Mouse (Mus musculus) stomach, embryonic 14.5 days (tissue): Measurements from ENCODE around the gene Ift52. TPM values are rescaled to one million over a fixed set of nuclear protein-coding genes. Genes with fewer than 3 reads are reported as not detected.

Experiments
- ATAC-seq: fragments of 200-750 bp; cut with Nextera tagmentation; 2 replicates; pipeline ENCODE4 v1.8.0; 2017; ENCODE audit warnings: low read depth, moderate TSS enrichment; ENCODE audit not compliant: insufficient number of reproducible peaks, insufficient read depth, low FRiP score
- H3K27ac ChIP-seq: fragments of 300-500 bp; sonication (generic); 2 replicates; pipeline ENCODE4 v1.5.1; 2014; ENCODE audit warnings: mild to moderate bottlenecking, low read length, moderate library complexity, mixed read lengths
- H3K27me3 ChIP-seq: fragments of 300-500 bp; sonication (generic); 2 replicates; pipeline ENCODE4 v1.6.1; 2014; ENCODE audit warnings: low read length, control low read depth, mixed read lengths; ENCODE audit not compliant: control insufficient read depth, insufficient read depth
- H3K36me3 ChIP-seq: fragments of 300-500 bp; sonication (generic); 2 replicates; pipeline ENCODE4 v1.6.1; 2014; ENCODE audit warnings: mild to moderate bottlenecking, control low read depth, low read length, moderate library complexity, mixed read lengths; ENCODE audit not compliant: control insufficient read depth, insufficient read depth
- H3K4me1 ChIP-seq: fragments of 300-500 bp; sonication (generic); 2 replicates; pipeline ENCODE4 v1.6.1; 2014; ENCODE audit warnings: low read length, control low read depth, mixed read lengths; ENCODE audit not compliant: control insufficient read depth, insufficient read depth
- H3K4me2 ChIP-seq: fragments of 300-500 bp; sonication (generic); replicated peaks from 2 replicates; pipeline ENCODE4 v1.6.1; 2014; ENCODE audit warnings: low read depth, low read length, control low read depth
- H3K4me3 ChIP-seq: fragments of 300-500 bp; sonication (generic); 2 replicates; pipeline ENCODE4 v1.5.1; 2014; ENCODE audit warnings: low read depth, low read length, control low read depth
- H3K9ac ChIP-seq: fragments of 300-500 bp; sonication (generic); replicated peaks from 2 replicates; pipeline ENCODE4 v1.6.1; 2014; ENCODE audit warnings: low read depth, mild to moderate bottlenecking, control low read depth, low read length, moderate library complexity, mixed read lengths
- H3K9me3 ChIP-seq: fragments of 300-500 bp; sonication (generic); 2 replicates; pipeline ENCODE4 v1.6.1; 2016; ENCODE audit warnings: low read depth, low read length, control low read depth; ENCODE audit not compliant: control insufficient read depth
- WGBS: fragments of 180-500 bp; shearing (Covaris S2); extraction: QIAGEN DNeasy Blood & Tissue Kit; methylation state at CpG from one replicate; pipeline ENCODE4 v1.1.7; 2014; 5-methylcytosine and 5-hydroxymethylcytosine counted together
- polyA plus RNA-seq: library from polyadenylated mRNA; unstranded; fragments of >200 nt; fragmentation: Nextera tagmentation; extraction: Ambion mirVana; gene quantifications from 2 replicates; pipeline ENCODE4 v1.2.1, GENCODE M21; 2014

Ift52 gene
- polyA plus RNA-seq, 1 experiment from 2014 or later: 50.7 TPM

DNA sequence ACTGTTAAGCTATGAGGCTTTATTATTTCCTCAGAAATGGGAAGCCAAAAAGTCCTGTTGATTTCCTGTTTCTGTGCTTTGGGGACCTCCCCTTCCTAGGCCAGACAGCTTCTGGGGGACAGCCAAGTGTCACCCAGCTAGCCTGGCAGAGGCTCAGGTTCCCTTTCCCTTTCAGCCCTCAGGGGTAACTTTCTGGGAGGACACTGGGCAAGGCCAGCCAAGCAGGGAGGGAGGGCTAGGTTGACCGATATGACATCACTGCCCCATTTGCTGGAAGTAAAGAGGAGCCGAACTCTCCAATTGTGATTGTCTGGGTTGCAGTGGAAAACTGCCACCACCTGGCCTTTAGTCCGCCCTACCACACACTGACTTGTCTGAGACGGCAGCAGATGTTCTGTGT, 41.2 kb upstream of the Ift52 start:
- Histone ChIP-seq H3K9ac (no peak overlapping the region), H3K9me3 (no peaks in the 10 kb centered on the region), H3K27ac (no peak overlapping the region), H3K4me2 (no peak overlapping the region), H3K36me3 (no peaks in the 10 kb centered on the region), H3K4me3 (no peak overlapping the region), H3K4me1 (peaks cover 8% of the 10 kb centered on the region; the same call in 1 of the 2 replicates), H3K27me3 (no peaks in the 10 kb centered on the region)
- ATAC-seq: no peak
- 62% methylated on average over 4 of the region's 4 CpGs for WGBS

DNA sequence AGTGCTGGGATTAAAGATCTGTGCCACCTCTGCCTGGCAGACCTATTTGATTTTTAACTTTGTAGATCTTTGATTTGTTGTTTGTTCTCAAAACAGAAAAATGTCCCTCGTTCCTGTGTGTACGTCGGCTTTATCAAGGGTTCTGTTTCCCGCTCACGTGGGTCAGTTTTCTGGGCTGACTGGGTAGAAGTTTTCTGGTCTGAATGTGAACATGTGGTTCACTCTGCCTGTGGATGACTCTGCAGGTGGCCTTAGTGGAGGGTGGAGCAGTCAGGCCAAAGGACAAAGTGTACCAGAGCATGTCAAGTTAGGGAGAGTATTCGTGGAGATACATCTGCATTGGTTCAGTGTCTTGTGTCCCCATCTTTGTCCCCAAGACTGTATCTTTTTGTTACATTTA, 32.8 kb upstream of the Ift52 start:
- Histone ChIP-seq H3K9ac (no peak overlapping the region), H3K9me3 (no peaks in the 10 kb centered on the region), H3K4me3 (no peak overlapping the region), H3K4me2 (no peak overlapping the region), H3K4me1 (no peaks in the 10 kb centered on the region), H3K27me3 (no peaks in the 10 kb centered on the region), H3K27ac (no peak overlapping the region), H3K36me3 (no peaks in the 10 kb centered on the region)
- ATAC-seq: no peak
- 80% methylated on average over 6 of the region's 6 CpGs for WGBS

DNA sequence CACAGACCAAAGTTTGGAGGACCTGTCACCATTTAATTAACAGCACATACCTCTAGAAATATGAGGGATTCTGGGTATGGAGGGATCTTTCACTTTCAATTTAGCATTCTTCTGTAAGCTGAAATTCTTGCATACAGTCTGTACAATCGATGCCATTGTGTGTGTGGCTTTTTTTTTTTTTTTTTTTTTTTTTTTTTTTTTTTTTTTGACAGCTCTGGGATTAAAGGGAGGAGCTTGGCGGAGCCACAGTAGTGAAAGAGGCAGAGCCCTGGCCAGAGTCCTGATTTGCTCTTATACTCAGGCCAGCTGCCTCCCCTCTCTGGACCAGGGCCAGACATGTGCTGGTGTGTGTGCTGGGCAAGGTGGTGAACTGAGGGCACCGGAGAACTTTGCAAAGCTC, 31.2 kb upstream of the Ift52 start:
- Histone ChIP-seq H3K4me1 (no peaks in the 10 kb centered on the region), H3K36me3 (no peaks in the 10 kb centered on the region), H3K9ac (no peak overlapping the region), H3K27ac (no peak overlapping the region), H3K4me3 (no peak overlapping the region), H3K27me3 (no peaks in the 10 kb centered on the region), H3K9me3 (no peaks in the 10 kb centered on the region), H3K4me2 (no peak overlapping the region)
- 60% methylated on average over 3 of the region's 3 CpGs for WGBS
- ATAC-seq: no peak

DNA sequence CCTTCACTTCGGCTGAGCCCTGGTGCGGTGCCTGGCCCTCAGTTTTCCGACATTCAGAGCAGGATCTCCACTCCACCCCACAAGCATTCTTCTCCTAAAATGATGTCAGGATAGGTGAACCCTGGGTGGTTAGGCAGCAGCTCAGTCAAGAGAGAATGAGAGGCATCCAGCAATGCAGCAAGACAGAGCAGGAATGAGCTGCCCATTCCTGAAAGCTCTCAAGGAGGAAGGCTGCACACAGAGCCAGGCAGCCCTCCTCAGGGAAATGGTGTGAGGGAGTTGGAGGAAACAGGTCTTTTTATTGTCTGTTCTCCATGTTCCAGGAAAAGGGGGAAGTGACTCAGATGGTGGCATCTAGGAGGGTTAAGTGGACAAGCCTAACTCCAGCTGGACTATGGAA, 30.4 kb upstream of the Ift52 start:
- no peaks in the 10 kb centered on the region for H3K27me3 ChIP-seq
- H3K27ac ChIP-seq: no peak overlapping the region
- no peak overlapping the region for H3K4me2 ChIP-seq
- no peaks in the 10 kb centered on the region for H3K36me3 ChIP-seq
- no peak overlapping the region for H3K4me3 ChIP-seq
- H3K4me1 ChIP-seq: no peaks in the 10 kb centered on the region
- H3K9me3 ChIP-seq: no peaks in the 10 kb centered on the region
- ATAC-seq: no peak
- H3K9ac ChIP-seq: no peak overlapping the region
- 55% methylated on average over 3 of the region's 3 CpGs for WGBS

DNA sequence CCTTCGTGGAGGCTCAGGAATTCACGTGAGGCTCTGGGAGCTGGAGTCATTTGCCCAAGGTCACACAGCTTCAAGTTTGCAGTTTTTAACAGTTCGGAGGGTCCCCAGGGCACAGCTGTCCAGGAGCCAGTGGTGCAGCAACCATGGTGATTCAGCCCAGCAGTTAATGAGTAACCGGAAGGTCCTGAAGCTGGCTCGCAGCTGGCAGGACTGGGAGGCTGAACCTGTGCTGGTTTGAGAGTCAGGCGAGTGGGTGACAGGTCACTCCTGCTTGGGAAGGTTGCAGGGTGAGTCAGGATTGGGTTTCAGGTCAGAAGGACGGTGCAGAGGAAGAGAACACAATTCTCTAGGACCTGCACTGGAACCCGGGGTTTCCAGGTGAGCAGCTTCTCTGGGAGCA, 29.9 kb upstream of the Ift52 start, which contains the start of gene Sgk2:
Sgk2 (plus strand) TSS at position 113 of the 400 bp plus-strand sequence.
- no peak within 1 kb of the TSS for H3K4me2 ChIP-seq
- H3K4me1 ChIP-seq: no peaks in the 10 kb centered on the region
- ATAC-seq: peak; percentile 77; the same call in 1 of the 2 replicates
- H3K27ac ChIP-seq: no peak within 1 kb of the TSS
- H3K4me3 ChIP-seq: no peak within 1 kb of the TSS
- H3K36me3 ChIP-seq: no peaks in the 10 kb centered on the region
- no peaks in the 10 kb centered on the region for H3K27me3 ChIP-seq
- H3K9me3 ChIP-seq: no peaks in the 10 kb centered on the region
- 45% methylated on average over 8 of the region's 8 CpGs for WGBS
- no peak within 1 kb of the TSS for H3K9ac ChIP-seq

DNA sequence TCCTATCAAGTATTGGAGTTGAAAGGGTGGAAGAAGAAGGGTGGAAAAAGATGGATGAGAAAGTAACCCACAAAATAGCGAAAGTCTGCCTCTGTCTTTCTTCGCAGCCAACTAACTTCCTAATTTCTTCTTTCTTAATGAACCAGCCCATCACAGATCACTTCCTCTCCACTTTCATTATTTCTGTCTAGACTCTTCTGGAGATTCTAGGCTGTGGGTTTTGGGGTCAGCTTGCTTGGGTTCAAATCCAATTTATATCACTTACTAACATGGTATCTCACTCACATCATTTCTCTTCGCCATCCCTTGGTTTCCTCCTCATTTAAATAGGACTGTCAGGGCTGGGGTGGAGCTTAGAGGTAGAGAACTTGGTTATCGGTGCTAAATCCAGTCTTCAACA, 28.9 kb upstream of the Ift52 start:
- Histone ChIP-seq H3K27me3 (no peaks in the 10 kb centered on the region), H3K36me3 (no peaks in the 10 kb centered on the region), H3K4me3 (no peak overlapping the region), H3K9me3 (no peaks in the 10 kb centered on the region), H3K4me2 (no peak overlapping the region), H3K9ac (no peak overlapping the region), H3K27ac (no peak overlapping the region), H3K4me1 (no peaks in the 10 kb centered on the region)
- 91% methylated on average over 4 of the region's 4 CpGs for WGBS
- no peak for ATAC-seq

DNA sequence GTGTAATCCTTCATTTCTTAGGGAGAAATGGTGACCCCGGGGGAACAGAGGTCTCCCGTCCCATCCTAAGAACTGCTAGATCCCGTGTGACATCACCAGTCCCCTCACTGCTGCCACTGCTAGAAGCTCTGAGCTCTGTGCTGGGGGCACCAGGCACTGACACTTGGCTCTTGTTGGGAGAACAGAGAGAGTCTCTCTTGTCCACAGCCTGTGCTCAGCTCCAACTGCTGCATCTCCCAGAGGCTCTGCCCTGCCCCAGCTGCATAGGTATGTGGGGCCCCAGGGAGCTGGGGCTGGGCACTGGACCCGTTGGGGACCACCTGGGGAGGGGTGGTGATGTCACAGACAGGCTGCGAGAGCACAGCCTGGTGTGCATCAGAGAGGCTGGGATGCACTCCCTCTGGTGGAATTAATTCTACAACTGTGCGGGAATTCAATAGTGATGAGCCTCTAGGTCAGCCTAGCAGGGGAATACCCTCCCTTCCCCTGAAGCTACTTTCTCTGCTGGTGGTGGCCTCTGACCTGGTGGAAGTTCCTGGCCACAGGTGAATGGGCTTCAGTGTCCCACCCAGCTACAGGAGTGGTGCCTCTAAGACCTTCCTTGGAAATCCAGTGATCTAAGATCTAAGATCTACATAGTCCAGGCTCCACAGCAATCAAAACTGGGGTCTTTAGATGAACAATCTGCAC, 25.6 kb upstream of the Ift52 start:
- no peaks in the 10 kb centered on the region for H3K27me3 ChIP-seq
- WGBS: 36% methylated on average over 6 of the region's 6 CpGs
- H3K4me1 ChIP-seq: no peaks in the 10 kb centered on the region
- H3K4me3 ChIP-seq: no peak overlapping the region
- no peak overlapping the region for H3K27ac ChIP-seq
- H3K9me3 ChIP-seq: no peaks in the 10 kb centered on the region
- ATAC-seq: no peak
- no peak overlapping the region for H3K4me2 ChIP-seq
- no peaks in the 10 kb centered on the region for H3K36me3 ChIP-seq
- no peak overlapping the region for H3K9ac ChIP-seq

DNA sequence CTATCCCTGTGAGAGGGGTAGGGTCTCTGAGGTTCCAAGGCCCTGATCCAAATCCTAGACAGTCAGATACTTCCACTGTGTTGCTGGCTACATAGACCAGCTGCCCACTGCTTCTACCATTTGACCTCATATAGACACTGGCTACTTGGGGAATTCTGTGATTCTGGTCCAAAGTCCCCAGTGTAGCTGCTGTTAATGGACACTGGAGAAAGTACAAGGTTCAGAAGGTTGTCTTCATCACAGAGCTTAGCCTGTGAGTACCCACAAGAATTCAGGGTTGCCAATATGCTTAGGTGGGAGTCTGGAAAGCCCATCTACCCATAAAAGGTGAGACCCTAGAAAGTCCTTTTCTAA, 25.1 kb upstream of the Ift52 start:
- Histone ChIP-seq H3K27ac (no peak overlapping the region), H3K4me3 (no peak overlapping the region), H3K27me3 (no peaks in the 10 kb centered on the region), H3K4me2 (no peak overlapping the region), H3K9me3 (no peaks in the 10 kb centered on the region), H3K9ac (no peak overlapping the region), H3K4me1 (no peaks in the 10 kb centered on the region), H3K36me3 (no peaks in the 10 kb centered on the region)
- ATAC-seq: no peak
